Mouse (Mus musculus): ENCODE data around the gene Ing3. TPM values are rescaled to one million over a fixed set of nuclear protein-coding genes. Genes with fewer than 3 reads are reported as not detected.

The Ing3 gene
- polyA plus RNA-seq, 1 experiment from 2014 or later = 51.7 TPM

DNA sequence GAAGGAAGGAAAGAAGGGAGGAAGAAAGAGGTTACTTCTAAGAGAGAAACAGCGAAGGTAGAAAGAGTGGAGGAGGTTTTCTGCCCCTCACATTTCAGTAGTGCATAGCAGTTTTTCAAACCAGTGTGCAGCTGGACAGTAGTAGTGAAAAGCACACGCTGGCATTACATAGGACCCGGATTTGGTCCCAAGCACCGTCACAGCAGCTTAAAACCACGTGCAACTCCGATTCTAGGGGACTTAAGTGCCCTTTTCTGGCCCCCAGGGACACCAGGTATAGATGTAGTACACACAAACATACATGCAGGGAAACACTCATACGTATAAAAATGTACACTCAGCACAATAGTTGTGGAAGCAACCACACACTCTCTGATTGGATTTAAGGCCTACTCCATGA, 59.0 kb downstream of the Ing3 start:
- no peak for DNase-seq (ENCODE audit: low spot score)
- no peak overlapping the region for H3K4me3 ChIP-seq (ENCODE audit: low read depth, low read length)
- no peak overlapping the region for H3K27ac ChIP-seq (replicated peaks; ENCODE audit: low read depth, low read length)
- WGBS = 91% methylated on average over 7 of the region's 7 CpGs
- H3K4me1 ChIP-seq (ENCODE audit: control insufficient read depth, insufficient read depth, low read length) = no peaks in the 10 kb centered on the region
- H3K9ac ChIP-seq (replicated peaks; ENCODE audit: low read length) = no peak overlapping the region
- no peak for ATAC-seq (replicated peaks; ENCODE audit: insufficient number of reproducible peaks, low FRiP score, low TSS enrichment, low read depth)
- no peaks in the 10 kb centered on the region for H3K9me3 ChIP-seq (replicated peaks; ENCODE audit: control insufficient read depth, low read length)
- no peak overlapping the region for H3K4me2 ChIP-seq (ENCODE audit: low read depth, low read length)
- H3K36me3 ChIP-seq (replicated peaks; ENCODE audit: control insufficient read depth, insufficient read depth, low read depth, low read length) = no peaks in the 10 kb centered on the region
- no peaks in the 10 kb centered on the region for H3K27me3 ChIP-seq (ENCODE audit: control insufficient read depth, insufficient read depth, low read length)

GRCm38 (mm10) chr6:22010258-22010657, 60.9 kb downstream of the Ing3 start:
- H3K9me3 ChIP-seq (replicated peaks; ENCODE audit: control insufficient read depth, low read length) = no peaks in the 10 kb centered on the region
- H3K27me3 ChIP-seq (ENCODE audit: control insufficient read depth, insufficient read depth, low read length) = no peaks in the 10 kb centered on the region
- H3K9ac ChIP-seq (replicated peaks; ENCODE audit: low read length) = no peak overlapping the region
- ATAC-seq (replicated peaks; ENCODE audit: insufficient number of reproducible peaks, low FRiP score, low TSS enrichment, low read depth) (no peak), DNase-seq (ENCODE audit: low spot score) (no peak)
- H3K4me1 ChIP-seq (ENCODE audit: control insufficient read depth, insufficient read depth, low read length) = no peaks in the 10 kb centered on the region
- H3K4me2 ChIP-seq (ENCODE audit: low read depth, low read length) = no peak overlapping the region
- H3K36me3 ChIP-seq (replicated peaks; ENCODE audit: control insufficient read depth, insufficient read depth, low read depth, low read length) = no peaks in the 10 kb centered on the region
- H3K27ac ChIP-seq (replicated peaks; ENCODE audit: low read depth, low read length) = no peak overlapping the region
- 80% methylated on average over 12 of the region's 12 CpGs for WGBS
- H3K4me3 ChIP-seq (ENCODE audit: low read depth, low read length) = no peak overlapping the region

- no peaks in the 10 kb centered on the region for H3K27me3 ChIP-seq (ENCODE audit: control insufficient read depth, insufficient read depth, low read length)
- no peak overlapping the region for H3K4me2 ChIP-seq (ENCODE audit: low read depth, low read length)
- DNase-seq (ENCODE audit: low spot score) = no peak
- H3K4me1 ChIP-seq (ENCODE audit: control insufficient read depth, insufficient read depth, low read length) = no peaks in the 10 kb centered on the region
- H3K36me3 ChIP-seq (replicated peaks; ENCODE audit: control insufficient read depth, insufficient read depth, low read depth, low read length) = no peaks in the 10 kb centered on the region
- 90% methylated on average over 11 of the region's 11 CpGs for WGBS
- no peak overlapping the region for H3K4me3 ChIP-seq (ENCODE audit: low read depth, low read length)
- ATAC-seq (replicated peaks; ENCODE audit: insufficient number of reproducible peaks, low FRiP score, low TSS enrichment, low read depth) = no peak
- no peaks in the 10 kb centered on the region for H3K9me3 ChIP-seq (replicated peaks; ENCODE audit: control insufficient read depth, low read length)
- H3K27ac ChIP-seq (replicated peaks; ENCODE audit: low read depth, low read length) = no peak overlapping the region
- H3K9ac ChIP-seq (replicated peaks; ENCODE audit: low read length) = no peak overlapping the region
Observed at GRCm38 (mm10) chr6:22010761-22011281, 61.5 kb downstream of the Ing3 start.

GRCm38 (mm10) chr6:22011546-22011945, 62.2 kb downstream of the Ing3 start:
- Histone ChIP-seq H3K27ac (replicated peaks; ENCODE audit: low read depth, low read length) (no peak overlapping the region), H3K4me2 (ENCODE audit: low read depth, low read length) (no peak overlapping the region), H3K4me1 (ENCODE audit: control insufficient read depth, insufficient read depth, low read length) (no peaks in the 10 kb centered on the region), H3K36me3 (replicated peaks; ENCODE audit: control insufficient read depth, insufficient read depth, low read depth, low read length) (no peaks in the 10 kb centered on the region), H3K27me3 (ENCODE audit: control insufficient read depth, insufficient read depth, low read length) (no peaks in the 10 kb centered on the region), H3K4me3 (ENCODE audit: low read depth, low read length) (no peak overlapping the region), H3K9ac (replicated peaks; ENCODE audit: low read length) (no peak overlapping the region), H3K9me3 (replicated peaks; ENCODE audit: control insufficient read depth, low read length) (no peaks in the 10 kb centered on the region)
- WGBS = 79% methylated on average over 2 of the region's 2 CpGs
- DNase-seq (ENCODE audit: low spot score) (no peak), ATAC-seq (replicated peaks; ENCODE audit: insufficient number of reproducible peaks, low FRiP score, low TSS enrichment, low read depth) (no peak)

- 87% methylated on average over 5 of the region's 5 CpGs for WGBS
- Histone ChIP-seq H3K27me3 (ENCODE audit: control insufficient read depth, insufficient read depth, low read length) (no peaks in the 10 kb centered on the region), H3K9me3 (replicated peaks; ENCODE audit: control insufficient read depth, low read length) (no peaks in the 10 kb centered on the region), H3K4me1 (ENCODE audit: control insufficient read depth, insufficient read depth, low read length) (no peaks in the 10 kb centered on the region), H3K9ac (replicated peaks; ENCODE audit: low read length) (no peak overlapping the region), H3K36me3 (replicated peaks; ENCODE audit: control insufficient read depth, insufficient read depth, low read depth, low read length) (no peaks in the 10 kb centered on the region), H3K4me2 (ENCODE audit: low read depth, low read length) (no peak overlapping the region), H3K27ac (replicated peaks; ENCODE audit: low read depth, low read length) (no peak overlapping the region), H3K4me3 (ENCODE audit: low read depth, low read length) (no peak overlapping the region)
- no peak for ATAC-seq (replicated peaks; ENCODE audit: insufficient number of reproducible peaks, low FRiP score, low TSS enrichment, low read depth)
- DNase-seq (ENCODE audit: low spot score) = no peak
Observed at GRCm38 (mm10) chr6:22012099-22012498, 62.7 kb downstream of the Ing3 start.

DNA sequence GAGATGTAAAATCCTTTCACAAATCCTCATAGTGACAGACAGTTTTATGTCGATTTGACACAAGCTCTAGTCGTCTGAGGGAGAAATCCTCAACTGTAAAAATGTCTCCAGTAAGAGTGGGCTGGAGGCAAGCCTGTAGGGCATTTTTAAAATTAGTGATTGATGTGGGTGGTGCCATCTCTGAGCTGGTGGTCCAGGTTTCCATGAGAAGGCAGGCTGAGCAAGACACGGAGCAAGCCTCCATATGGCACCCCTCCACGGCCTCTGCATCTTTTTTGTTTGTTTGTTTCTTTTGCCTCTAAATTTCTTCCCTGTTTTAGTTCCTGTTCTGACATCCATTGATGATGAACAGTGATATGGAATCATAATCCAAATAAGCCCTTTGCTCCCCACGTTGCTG, 63.1 kb downstream of the Ing3 start:
- no peak overlapping the region for H3K27ac ChIP-seq (replicated peaks; ENCODE audit: low read depth, low read length)
- H3K4me1 ChIP-seq (ENCODE audit: control insufficient read depth, insufficient read depth, low read length) = no peaks in the 10 kb centered on the region
- WGBS = 82% methylated on average over 5 of the region's 5 CpGs
- no peak overlapping the region for H3K4me3 ChIP-seq (ENCODE audit: low read depth, low read length)
- no peak overlapping the region for H3K4me2 ChIP-seq (ENCODE audit: low read depth, low read length)
- no peak overlapping the region for H3K9ac ChIP-seq (replicated peaks; ENCODE audit: low read length)
- no peaks in the 10 kb centered on the region for H3K27me3 ChIP-seq (ENCODE audit: control insufficient read depth, insufficient read depth, low read length)
- H3K36me3 ChIP-seq (replicated peaks; ENCODE audit: control insufficient read depth, insufficient read depth, low read depth, low read length) = no peaks in the 10 kb centered on the region
- DNase-seq (ENCODE audit: low spot score) (no peak), ATAC-seq (replicated peaks; ENCODE audit: insufficient number of reproducible peaks, low FRiP score, low TSS enrichment, low read depth) (no peak)
- H3K9me3 ChIP-seq (replicated peaks; ENCODE audit: control insufficient read depth, low read length) = no peaks in the 10 kb centered on the region

DNA sequence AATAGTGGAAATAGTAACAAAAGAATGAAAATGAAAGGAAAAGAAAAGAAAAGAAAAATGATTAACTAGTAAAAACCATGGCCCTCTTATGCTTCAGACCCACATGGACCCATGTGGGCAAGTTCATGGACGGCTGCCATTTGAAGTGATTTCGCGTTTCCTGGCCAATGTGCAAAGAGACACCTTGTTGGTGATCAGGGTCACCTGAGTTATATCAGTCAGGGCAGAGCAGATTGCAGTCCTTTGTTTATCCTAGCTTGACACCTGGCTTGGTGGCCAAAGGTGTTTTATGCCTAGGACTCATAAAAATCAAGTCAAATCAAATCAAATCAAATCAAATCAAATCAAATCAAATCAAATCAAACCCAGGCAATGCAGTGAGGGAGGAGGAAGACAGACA, 64.0 kb downstream of the Ing3 start:
- H3K9me3 ChIP-seq (replicated peaks; ENCODE audit: control insufficient read depth, low read length) = no peaks in the 10 kb centered on the region

GRCm38 (mm10) chr6:22014291-22014911, 65.0 kb downstream of the Ing3 start:
- no peak; the same call in 1 of the 2 replicates for ATAC-seq (replicated peaks; ENCODE audit: insufficient number of reproducible peaks, low FRiP score, low TSS enrichment, low read depth)
- Histone ChIP-seq H3K9me3 (replicated peaks; ENCODE audit: control insufficient read depth, low read length) (no peaks in the 10 kb centered on the region), H3K9ac (replicated peaks; ENCODE audit: low read length) (no peak overlapping the region), H3K4me2 (ENCODE audit: low read depth, low read length) (no peak overlapping the region), H3K27ac (replicated peaks; ENCODE audit: low read depth, low read length) (no peak overlapping the region), H3K4me3 (ENCODE audit: low read depth, low read length) (no peak overlapping the region), H3K4me1 (ENCODE audit: control insufficient read depth, insufficient read depth, low read length) (no peaks in the 10 kb centered on the region), H3K27me3 (ENCODE audit: control insufficient read depth, insufficient read depth, low read length) (no peaks in the 10 kb centered on the region), H3K36me3 (replicated peaks; ENCODE audit: control insufficient read depth, insufficient read depth, low read depth, low read length) (no peaks in the 10 kb centered on the region)
- WGBS = 94% methylated on average over 6 of the region's 6 CpGs
- DNase-seq (ENCODE audit: low spot score) = no peak

More for the DNA sequence above, 64.0 kb downstream of the Ing3 start:
- no peak overlapping the region for H3K9ac ChIP-seq (replicated peaks; ENCODE audit: low read length)
- 89% methylated on average over 3 of the region's 3 CpGs for WGBS
- ATAC-seq (replicated peaks; ENCODE audit: insufficient number of reproducible peaks, low FRiP score, low TSS enrichment, low read depth) (no peak), DNase-seq (ENCODE audit: low spot score) (no peak)
- no peak overlapping the region for H3K27ac ChIP-seq (replicated peaks; ENCODE audit: low read depth, low read length)
- H3K27me3 ChIP-seq (ENCODE audit: control insufficient read depth, insufficient read depth, low read length) = no peaks in the 10 kb centered on the region
- no peaks in the 10 kb centered on the region for H3K4me1 ChIP-seq (ENCODE audit: control insufficient read depth, insufficient read depth, low read length)
- H3K36me3 ChIP-seq (replicated peaks; ENCODE audit: control insufficient read depth, insufficient read depth, low read depth, low read length) = no peaks in the 10 kb centered on the region
- H3K4me2 ChIP-seq (ENCODE audit: low read depth, low read length) = no peak overlapping the region
- H3K4me3 ChIP-seq (ENCODE audit: low read depth, low read length) = no peak overlapping the region

All from embryonic facial prominence, embryonic 11.5 days (tissue).